Mouse (Mus musculus) hindbrain, embryonic 11.5 days (tissue): ENCODE data around the gene Gps1. TPM values are rescaled to one million over a fixed set of nuclear protein-coding genes. Genes with fewer than 3 reads are reported as not detected.

Experiments
- ATAC-seq: fragments of 200-750 bp; cut with Nextera tagmentation; 2 replicates; pipeline ENCODE4 v1.8.0; 2017; ENCODE audit warnings: mild to moderate bottlenecking, moderate TSS enrichment, moderate library complexity; ENCODE audit not compliant: low FRiP score
- DNase-seq: peaks from one replicate; pipeline ENCODE4 v3.0.0-alpha.2; 2015; ENCODE audit warnings: low spot score
- H3K27ac ChIP-seq: fragments of 300-500 bp; sonication (generic); 2 replicates; pipeline ENCODE4 v1.5.1; 2014; ENCODE audit warnings: mild to moderate bottlenecking, low read depth, low read length
- H3K27me3 ChIP-seq: fragments of 300-500 bp; sonication (generic); 2 replicates; pipeline ENCODE4 v1.6.1; 2014; ENCODE audit warnings: mild to moderate bottlenecking, low read length, moderate library complexity, mixed read lengths; ENCODE audit not compliant: control insufficient read depth, insufficient read depth
- H3K36me3 ChIP-seq: fragments of 300-500 bp; sonication (generic); 2 replicates; pipeline ENCODE4 v1.6.1; 2014; ENCODE audit warnings: mild to moderate bottlenecking, low read length, moderate library complexity, mixed read lengths; ENCODE audit not compliant: control insufficient read depth, insufficient read depth
- H3K4me1 ChIP-seq: fragments of 300-500 bp; sonication (generic); replicated peaks from 2 replicates; pipeline ENCODE4 v1.6.1; 2014; ENCODE audit warnings: low read length, mixed read lengths; ENCODE audit not compliant: control insufficient read depth, insufficient read depth
- H3K4me2 ChIP-seq: fragments of 300-500 bp; sonication (generic); replicated peaks from 2 replicates; pipeline ENCODE4 v1.6.1; 2014; ENCODE audit warnings: mild to moderate bottlenecking, low read depth, low read length
- H3K4me3 ChIP-seq: fragments of 300-500 bp; sonication (generic); 2 replicates; pipeline ENCODE4 v1.5.1; 2014; ENCODE audit warnings: low read depth, low read length
- H3K9ac ChIP-seq: fragments of 300-500 bp; sonication (generic); 2 replicates; pipeline ENCODE4 v1.6.1; 2014; ENCODE audit warnings: low read depth, low read length
- H3K9me3 ChIP-seq: fragments of 300-500 bp; sonication (generic); 2 replicates; pipeline ENCODE4 v1.6.1; 2016; ENCODE audit warnings: low read length; ENCODE audit not compliant: control insufficient read depth
- WGBS: fragments of 180-500 bp; shearing (Covaris S2); extraction: QIAGEN DNeasy Blood & Tissue Kit; methylation state at CpG from one replicate; pipeline ENCODE4 v1.1.7; 2014; 5-methylcytosine and 5-hydroxymethylcytosine counted together
- polyA plus RNA-seq: library from polyadenylated mRNA; unstranded; fragments of >200 nt; fragmentation: Nextera tagmentation; extraction: Ambion mirVana; gene quantifications from 2 replicates; pipeline ENCODE4 v1.2.1, GENCODE M21; 2014

Gps1 gene
- polyA plus RNA-seq: 264 and 272 TPM in 2 replicates

DNA sequence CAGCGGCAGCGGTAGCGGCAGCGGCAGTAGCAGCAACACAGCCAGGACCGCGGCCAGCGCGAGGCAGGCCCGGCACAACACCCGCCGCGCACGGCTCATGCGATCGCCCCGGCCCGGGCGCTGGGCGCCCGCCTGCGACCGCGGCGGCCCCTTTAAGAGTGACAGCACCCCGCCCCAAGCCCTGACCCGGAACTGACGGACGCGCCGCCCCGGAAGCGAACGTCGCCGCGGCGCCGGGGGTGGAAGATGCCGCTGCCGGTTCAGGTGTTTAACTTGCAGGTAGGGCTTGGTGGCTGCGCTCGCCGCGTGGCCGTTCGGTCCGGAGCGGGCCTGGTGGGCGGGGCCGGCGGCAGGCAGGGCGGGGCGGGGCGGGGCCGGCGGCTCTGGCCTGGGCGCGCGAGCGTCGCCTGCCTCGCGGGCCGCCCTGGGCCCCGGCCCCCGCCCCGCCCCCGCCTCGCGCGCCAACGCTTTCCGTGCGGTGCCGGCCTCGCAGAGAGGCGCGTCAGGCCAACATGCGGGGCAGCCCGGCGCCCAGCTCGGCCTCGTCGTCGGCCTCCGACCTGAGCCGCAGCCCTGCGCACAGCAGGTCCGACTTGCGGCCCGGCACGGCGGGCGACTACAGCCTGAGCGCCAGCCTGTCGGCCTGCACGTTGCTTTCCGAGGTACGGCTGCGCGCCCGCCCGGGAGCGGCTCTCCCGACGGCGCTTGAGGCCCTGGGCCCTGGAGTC lies at the start of gene Gps1, which contains the start of gene Rfng:
Gene Gps1, plus strand, starts transcription at position 209 of the 728 bp plus-strand sequence.
Gene Rfng, minus strand, starts transcription at position 144 of the 728 bp plus-strand sequence.
- peak within 1 kb of the TSS; percentile 58; the same call in 1 of the 2 replicates for H3K27ac ChIP-seq
- no peaks in the 10 kb centered on the region for H3K9me3 ChIP-seq
- H3K9ac ChIP-seq: peak within 1 kb of the TSS; percentile 92
- under 1% methylated on average over 64 of the region's 107 CpGs for WGBS
- no peaks in the 10 kb centered on the region for H3K27me3 ChIP-seq
- peak; percentile 88 for DNase-seq
- peaks cover 5% of the 10 kb centered on the region; the same call in 1 of the 2 replicates for H3K4me1 ChIP-seq
- H3K4me3 ChIP-seq: peak within 1 kb of the TSS; percentile 98
- peak within 1 kb of the TSS; percentile 92 for H3K4me2 ChIP-seq
- peaks cover 2% of the 10 kb centered on the region; the same call in 1 of the 2 replicates for H3K36me3 ChIP-seq
- ATAC-seq: peak; percentile 80

- H3K4me1 ChIP-seq: no peaks in the 10 kb centered on the region
- no peaks in the 10 kb centered on the region for H3K9me3 ChIP-seq
- H3K4me2 ChIP-seq: no peak overlapping the region
- 79% methylated on average over 6 of the region's 6 CpGs for WGBS
- DNase-seq (no peak), ATAC-seq (no peak)
- no peak overlapping the region for H3K4me3 ChIP-seq
- no peak overlapping the region for H3K9ac ChIP-seq
- no peaks in the 10 kb centered on the region for H3K27me3 ChIP-seq
- H3K36me3 ChIP-seq: no peaks in the 10 kb centered on the region
- no peak overlapping the region for H3K27ac ChIP-seq
Measured at GRCm38 (mm10) chr11:120736424-120736823, 47.6 kb upstream of the Gps1 start.

GRCm38 (mm10) chr11:120740981-120741380 lies 43.1 kb upstream of the Gps1 start:
- Histone ChIP-seq H3K4me2 (no peak overlapping the region), H3K9me3 (no peaks in the 10 kb centered on the region), H3K9ac (no peak overlapping the region), H3K4me1 (no peaks in the 10 kb centered on the region), H3K36me3 (no peaks in the 10 kb centered on the region), H3K4me3 (no peak overlapping the region), H3K27ac (no peak overlapping the region), H3K27me3 (no peaks in the 10 kb centered on the region)
- DNase-seq (no peak), ATAC-seq (no peak)
- 87% methylated on average over 5 of the region's 5 CpGs for WGBS

DNA sequence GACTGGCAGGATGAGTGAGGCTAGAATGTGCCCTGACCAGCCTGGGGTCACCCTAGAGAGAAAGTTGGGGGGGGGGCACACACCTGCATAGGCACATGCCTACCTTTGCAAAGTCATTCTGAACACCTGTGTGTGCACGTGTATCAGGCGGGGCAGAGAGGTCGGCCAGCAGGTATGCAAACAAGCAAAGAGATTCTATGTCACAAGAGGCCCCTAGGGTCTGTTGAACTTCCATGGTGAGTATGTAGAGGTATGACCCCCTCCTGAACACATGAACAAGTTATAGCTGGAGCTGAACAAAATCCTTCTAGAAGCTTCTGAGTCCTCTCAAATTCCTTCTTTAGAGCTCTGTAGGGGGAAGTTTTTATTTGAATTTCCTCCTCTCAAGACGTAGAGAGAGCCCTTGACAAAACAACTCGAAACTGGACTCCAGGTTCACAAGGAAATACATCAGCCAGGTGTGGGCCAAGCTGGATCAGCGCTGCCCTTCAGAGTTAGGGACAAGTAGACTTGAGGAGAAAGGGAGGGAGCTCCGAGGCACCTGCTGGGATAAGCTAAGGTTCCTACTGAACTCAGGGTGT lies 39.9 kb upstream of the Gps1 start:
- H3K27ac ChIP-seq: no peak overlapping the region
- H3K36me3 ChIP-seq: no peaks in the 10 kb centered on the region
- DNase-seq (no peak), ATAC-seq (no peak)
- no peak overlapping the region for H3K4me3 ChIP-seq
- no peaks in the 10 kb centered on the region for H3K4me1 ChIP-seq
- WGBS: 84% methylated on average over 7 of the region's 7 CpGs
- no peak overlapping the region for H3K9ac ChIP-seq
- no peaks in the 10 kb centered on the region for H3K27me3 ChIP-seq
- no peaks in the 10 kb centered on the region for H3K9me3 ChIP-seq
- no peak overlapping the region for H3K4me2 ChIP-seq

DNA sequence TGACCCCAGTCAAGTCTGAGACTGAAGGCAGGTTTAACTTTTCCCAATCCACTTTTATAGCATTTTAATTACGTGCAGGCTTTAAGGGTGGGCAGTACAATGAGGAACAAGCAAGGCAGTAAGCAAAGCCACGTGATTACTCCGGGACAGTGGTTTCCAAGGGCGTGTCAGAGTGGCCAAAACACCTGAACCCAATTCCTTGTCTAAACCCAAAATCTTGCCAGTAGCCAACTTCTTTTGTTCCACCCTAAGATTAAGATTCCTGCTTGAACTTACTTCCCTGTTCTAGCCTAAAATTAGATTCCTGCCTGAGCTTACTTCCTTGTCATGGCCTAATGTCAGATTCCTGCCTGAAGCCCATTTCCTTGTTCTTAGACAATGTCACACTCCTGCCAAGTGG lies 36.1 kb upstream of the Gps1 start:
- no peaks in the 10 kb centered on the region for H3K27me3 ChIP-seq
- H3K4me2 ChIP-seq: no peak overlapping the region
- no peak for ATAC-seq
- no peaks in the 10 kb centered on the region for H3K9me3 ChIP-seq
- no peak overlapping the region for H3K4me3 ChIP-seq
- no peaks in the 10 kb centered on the region for H3K36me3 ChIP-seq
- no peaks in the 10 kb centered on the region for H3K4me1 ChIP-seq
- no peak overlapping the region for H3K27ac ChIP-seq
- 88% methylated on average over 4 of the region's 4 CpGs for WGBS
- H3K9ac ChIP-seq: no peak overlapping the region
- no peak for DNase-seq

- Histone ChIP-seq H3K36me3 (no peaks in the 10 kb centered on the region), H3K4me3 (no peak overlapping the region), H3K27ac (no peak overlapping the region), H3K27me3 (no peaks in the 10 kb centered on the region), H3K9me3 (no peaks in the 10 kb centered on the region), H3K9ac (no peak overlapping the region), H3K4me2 (no peak overlapping the region), H3K4me1 (no peaks in the 10 kb centered on the region)
- no peak for ATAC-seq
- DNase-seq: peak; percentile 36
- WGBS: 63% methylated on average over 8 of the region's 8 CpGs
Measured at GRCm38 (mm10) chr11:120749430-120749829, 34.6 kb upstream of the Gps1 start.

DNA sequence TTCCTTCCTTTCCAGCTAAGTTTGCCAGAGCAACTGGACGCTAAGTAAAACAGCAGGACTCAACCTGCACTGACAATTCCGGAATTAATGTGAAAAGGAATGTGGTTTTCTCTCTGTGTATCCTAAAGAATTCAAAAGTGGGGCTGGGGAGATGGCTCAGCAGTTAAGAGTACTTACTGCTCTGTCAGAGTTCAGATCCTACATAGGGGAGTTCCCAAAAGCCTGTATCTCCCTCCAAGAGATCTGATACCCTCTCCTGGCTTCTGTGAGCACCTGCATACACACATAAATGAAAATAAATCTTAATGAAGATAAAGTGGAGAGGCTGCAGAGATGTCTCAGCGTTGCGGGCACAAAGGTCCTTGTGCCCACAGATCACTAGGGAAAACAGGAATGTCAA lies 32.5 kb upstream of the Gps1 start:
- Histone ChIP-seq H3K4me2 (no peak overlapping the region), H3K27ac (no peak overlapping the region), H3K4me1 (no peaks in the 10 kb centered on the region), H3K27me3 (no peaks in the 10 kb centered on the region), H3K9me3 (no peaks in the 10 kb centered on the region), H3K36me3 (no peaks in the 10 kb centered on the region), H3K9ac (no peak overlapping the region), H3K4me3 (no peak overlapping the region)
- 66% methylated on average over 4 of the region's 4 CpGs for WGBS
- ATAC-seq (no peak), DNase-seq (no peak)

DNA sequence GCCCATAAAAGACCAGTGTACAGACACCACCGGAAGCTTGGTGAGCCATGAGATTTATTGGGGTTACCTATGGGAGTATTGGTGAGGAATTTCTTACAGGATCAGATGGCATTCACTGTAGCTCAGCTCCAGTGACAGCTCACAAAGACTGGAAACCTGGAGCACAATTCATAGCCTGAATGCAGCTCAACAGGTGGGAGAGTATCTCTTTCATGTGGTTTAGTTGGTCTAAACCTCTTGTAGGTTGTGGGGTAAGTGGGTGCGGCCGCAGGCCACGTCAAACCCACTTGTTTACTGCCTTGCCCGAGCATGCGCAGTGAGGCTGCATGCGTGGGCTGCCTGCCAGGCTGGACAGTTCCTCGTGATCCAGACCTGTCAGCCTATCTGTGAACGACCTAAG lies 23.8 kb upstream of the Gps1 start:
- peaks cover 3% of the 10 kb centered on the region; the same call in 1 of the 2 replicates for H3K27me3 ChIP-seq

More for the DNA sequence above, 23.8 kb upstream of the Gps1 start:
- ATAC-seq: no peak
- Histone ChIP-seq H3K36me3 (no peaks in the 10 kb centered on the region), H3K9ac (no peak overlapping the region), H3K9me3 (0 out of 2 replicates have a peak, but pooled peaks cover 2% of the 10 kb centered on the region), H3K4me2 (no peak overlapping the region), H3K27ac (no peak overlapping the region), H3K4me3 (no peak overlapping the region), H3K4me1 (no peaks in the 10 kb centered on the region)
- 90% methylated on average over 9 of the region's 9 CpGs for WGBS
- no peak for DNase-seq
